Mouse (Mus musculus) mouse trophoblast stem cell (cell line): ENCODE measurements around the gene Eya2.

ENCODE experiments used
- in situ Hi-C, 2 experiments: fragments of 300-500 bp; cut with MseI, MboI; formaldehyde crosslinking; loops; 2 replicates in 1 of 2; 3 replicates in 1 of 2; pipeline ENCODE4 v1.15.1; 2025

Eya2 gene

GRCm38 (mm10) chr2:165593763-165594162, 1.1 kb upstream of the Eya2 start:
- in situ Hi-C loops: no loop called here

- in situ Hi-C loops: no loop called here
Measured at GRCm38 (mm10) chr2:165595676-165596070, 841 bp downstream of the Eya2 start.

GRCm38 (mm10) chr2:165596141-165596540, 1.3 kb downstream of the Eya2 start:
- in situ Hi-C loops: no loop called here

GRCm38 (mm10) chr2:165597536-165597935, 2.7 kb downstream of the Eya2 start:
- in situ Hi-C loops: no loop called here

DNA sequence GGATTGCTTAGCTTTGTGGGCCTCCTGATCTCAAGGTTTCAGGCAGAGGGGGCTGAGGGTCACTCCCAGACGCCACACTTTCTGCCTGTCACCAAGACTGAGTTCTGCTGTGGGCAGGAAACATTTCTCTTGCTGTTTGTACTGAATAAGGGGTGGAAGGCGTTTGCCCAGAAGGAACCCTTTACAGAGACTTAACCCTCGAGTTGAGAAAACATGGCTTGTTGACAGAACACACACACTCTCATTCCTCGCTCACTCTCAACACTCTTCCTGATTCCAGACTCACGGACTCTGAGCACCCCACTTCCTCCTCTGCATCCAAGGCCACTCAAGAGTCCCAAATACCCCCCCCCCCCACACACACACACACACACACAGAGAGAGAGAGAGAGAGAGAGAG, 3.3 kb downstream of the Eya2 start:
- in situ Hi-C loops: no loop called here

DNA sequence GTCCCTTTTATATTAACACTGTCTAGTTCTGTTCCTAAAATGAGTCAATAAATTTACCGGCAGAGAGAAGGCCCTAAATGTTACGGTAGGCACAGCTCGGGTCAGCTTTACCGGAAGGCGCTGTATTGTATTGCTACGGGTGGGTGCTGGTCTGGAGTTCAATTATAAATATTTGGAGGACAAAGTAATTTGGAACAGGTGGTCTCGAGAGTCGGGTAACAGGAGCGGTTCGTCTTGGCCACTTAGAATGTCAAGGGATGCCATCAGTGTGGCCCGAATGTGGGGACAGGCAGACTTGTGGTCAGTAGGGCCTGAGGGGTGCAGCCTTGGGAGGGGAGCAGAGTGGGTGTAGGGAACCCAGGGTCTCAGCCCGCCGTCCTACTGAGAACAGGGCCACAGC, 4.7 kb downstream of the Eya2 start:
- in situ Hi-C loops: no loop called here

GRCm38 (mm10) chr2:165600926-165601325, 6.1 kb downstream of the Eya2 start:
- in situ Hi-C loops: no loop called here

DNA sequence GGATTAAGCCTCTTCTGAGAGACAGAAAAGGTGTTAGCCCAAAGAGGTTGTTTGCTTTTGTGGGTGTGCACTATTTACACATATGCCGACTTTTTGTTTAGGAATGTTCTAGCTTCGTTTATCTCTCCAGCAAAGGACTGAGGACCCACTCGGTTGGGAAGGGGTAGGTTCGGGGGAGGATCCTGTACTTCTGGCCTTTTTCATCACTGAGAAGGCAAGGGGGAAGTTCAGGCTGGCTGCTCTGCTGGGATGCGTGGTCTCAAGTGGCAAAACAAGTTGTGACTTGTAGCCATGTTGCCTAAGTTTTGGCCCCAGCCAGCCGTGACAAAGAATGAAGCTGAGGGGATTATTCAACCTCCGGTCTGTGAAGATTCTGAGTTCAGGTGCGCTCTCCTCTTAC, 6.8 kb downstream of the Eya2 start:
- in situ Hi-C loops: no loop called here

GRCm38 (mm10) chr2:165603775-165604174, 8.9 kb downstream of the Eya2 start:
- in situ Hi-C loops: no loop called here

DNA sequence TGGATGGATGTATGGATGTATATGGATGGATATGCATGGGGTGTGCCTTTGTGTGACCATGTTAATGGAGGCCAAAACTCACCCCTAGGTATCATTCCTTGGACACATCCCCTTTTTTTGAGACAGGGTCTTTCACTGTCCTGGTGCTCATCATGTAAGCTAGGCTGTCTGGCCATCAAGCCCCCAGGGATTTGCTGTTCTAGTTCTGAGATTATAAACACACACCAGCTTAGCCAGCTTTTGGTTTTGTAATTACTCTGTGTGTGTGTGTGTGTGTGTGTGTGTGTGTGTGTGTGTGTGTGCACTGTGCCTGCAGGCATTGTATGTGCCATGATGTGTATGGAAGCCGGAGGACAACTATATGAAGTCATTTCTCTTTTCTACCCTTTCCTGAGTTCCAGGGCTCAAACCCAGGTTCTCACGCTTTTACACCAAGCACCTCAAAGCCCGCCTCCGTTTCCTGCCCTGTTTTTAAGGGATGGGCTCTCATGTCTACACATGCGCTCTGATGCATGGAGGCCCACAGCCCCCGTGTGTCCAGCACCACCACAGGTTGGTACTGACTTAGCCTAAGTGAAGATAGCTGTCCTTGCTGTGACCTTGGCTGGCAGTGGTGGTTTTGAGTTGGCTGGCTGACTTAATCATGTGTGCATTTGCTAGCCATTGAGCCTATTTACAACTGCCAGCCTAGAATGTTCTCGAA, 16.9 kb downstream of the Eya2 start:
- in situ Hi-C loops: no loop called here

GRCm38 (mm10) chr2:165613741-165614339, 19.0 kb downstream of the Eya2 start:
- in situ Hi-C loops: no loop called here

GRCm38 (mm10) chr2:165621488-165621887, 26.7 kb downstream of the Eya2 start:
- in situ Hi-C loops: no loop called here

DNA sequence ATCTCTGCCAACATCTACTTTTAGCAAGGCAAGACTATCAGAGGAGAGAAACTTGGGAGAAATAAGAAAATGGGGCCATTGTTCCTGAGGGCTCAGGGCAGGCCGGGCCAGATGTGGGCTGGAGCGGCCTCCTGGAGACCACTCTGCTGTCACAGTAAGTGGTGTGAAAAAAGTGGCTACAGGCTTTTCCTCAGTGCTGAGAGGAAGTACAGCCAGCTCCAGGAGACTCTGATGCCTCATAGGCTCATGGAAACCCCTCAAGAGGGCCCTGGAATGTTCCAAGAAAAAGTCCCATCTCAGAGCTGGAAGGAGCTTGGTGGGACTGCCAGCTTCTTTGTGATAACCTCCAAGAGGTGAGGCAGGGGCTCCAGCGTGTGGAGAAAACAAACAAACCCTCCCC, 27.8 kb downstream of the Eya2 start:
- in situ Hi-C loops: no loop called here

DNA sequence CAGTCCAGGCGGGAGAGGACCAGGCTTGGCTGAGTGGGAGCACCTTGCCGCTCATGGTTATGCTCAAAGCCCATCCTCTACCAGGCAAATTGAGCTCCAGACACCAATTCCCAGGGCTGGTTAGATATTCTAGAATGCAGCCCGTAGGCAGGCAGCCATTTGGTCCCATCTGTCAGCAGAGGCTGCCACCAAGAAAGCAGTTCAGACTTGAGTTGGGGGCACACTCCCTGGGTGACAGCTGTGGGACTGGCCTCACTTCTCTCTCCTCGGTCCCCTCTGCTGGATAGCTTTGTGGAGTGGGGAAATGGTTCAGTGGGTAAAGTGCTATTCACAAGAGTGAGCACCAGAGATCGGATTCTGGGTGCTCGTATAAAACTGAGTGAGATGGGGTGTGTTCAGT, 32.0 kb downstream of the Eya2 start:
- in situ Hi-C loops: no loop called here

DNA sequence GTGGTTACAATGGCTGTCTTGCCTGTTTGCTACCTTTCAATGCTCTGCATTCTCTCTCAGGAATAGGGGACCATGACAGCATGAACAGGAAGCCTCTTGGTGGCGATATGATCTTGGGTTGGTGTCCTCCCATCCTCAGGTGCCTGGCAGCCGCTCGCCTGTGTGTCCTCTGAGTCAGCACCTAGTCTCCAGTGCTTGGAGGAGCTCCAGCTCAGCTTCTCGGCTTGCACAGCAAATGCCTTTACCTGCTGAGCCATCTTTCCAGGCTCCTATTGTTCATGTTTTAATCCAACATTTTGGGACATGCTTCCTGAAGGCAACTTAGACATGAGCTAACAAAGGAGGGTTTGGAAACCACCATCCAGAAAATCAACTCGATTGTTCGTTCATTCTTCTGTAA, 33.1 kb downstream of the Eya2 start:
- in situ Hi-C loops: no loop called here

DNA sequence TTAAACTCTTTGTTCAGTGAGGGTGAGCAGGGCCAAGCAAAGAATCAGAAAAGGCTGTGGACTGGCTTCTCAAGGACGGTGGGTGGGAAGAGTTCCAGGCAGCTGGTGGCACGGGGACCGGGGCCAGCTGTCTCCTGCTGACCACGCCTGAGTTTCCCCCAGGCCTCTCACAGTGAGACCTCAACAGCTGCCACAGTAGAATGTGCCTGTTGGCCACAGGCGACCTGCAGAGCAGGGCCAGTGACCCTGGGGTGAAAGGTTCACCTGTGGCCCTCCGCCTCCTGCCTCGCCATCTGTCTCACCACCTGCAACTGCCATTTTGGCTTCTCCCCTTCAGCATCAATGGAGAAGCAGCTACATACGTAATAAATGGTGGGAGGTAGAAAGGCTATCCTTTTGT, 35.1 kb downstream of the Eya2 start:
- in situ Hi-C loops: no loop called here

DNA sequence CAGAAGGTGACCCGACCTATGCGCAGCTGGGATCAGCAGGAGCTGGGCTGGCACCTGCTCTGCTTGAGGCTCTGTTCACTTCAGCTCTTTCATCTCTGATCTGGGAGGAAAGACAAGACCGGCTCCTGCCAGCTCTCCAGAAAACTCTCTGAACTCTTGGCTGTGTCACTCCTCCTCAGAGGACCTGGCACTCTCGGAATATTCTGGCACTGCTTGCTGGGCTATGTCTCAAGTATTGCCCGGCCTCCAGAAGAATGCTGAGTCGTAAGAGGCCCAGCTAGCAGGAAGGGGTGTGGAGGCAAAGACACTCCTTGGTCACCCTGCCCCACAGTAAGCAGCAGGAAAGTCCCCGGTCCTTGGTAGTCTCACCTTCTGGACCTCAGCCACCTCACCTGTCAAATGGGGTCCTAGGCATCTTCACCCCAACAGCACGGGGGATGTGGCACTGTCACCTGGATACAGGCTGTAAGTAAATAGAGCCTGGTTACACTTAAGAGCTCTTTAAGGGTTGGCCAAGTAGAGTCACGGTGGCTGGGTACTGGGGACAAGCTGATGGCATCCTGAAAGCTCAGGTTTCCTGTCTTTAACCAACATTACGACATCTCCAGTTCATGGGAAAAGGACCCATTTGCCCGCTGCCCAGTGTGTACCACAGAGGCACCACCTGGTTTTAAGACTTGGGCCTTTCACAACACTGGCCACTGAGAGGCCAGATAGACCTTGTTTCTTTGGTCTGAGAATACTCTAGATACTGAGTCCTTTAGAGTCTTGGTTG, 38.4 kb downstream of the Eya2 start:
- in situ Hi-C loops: no loop called here

DNA sequence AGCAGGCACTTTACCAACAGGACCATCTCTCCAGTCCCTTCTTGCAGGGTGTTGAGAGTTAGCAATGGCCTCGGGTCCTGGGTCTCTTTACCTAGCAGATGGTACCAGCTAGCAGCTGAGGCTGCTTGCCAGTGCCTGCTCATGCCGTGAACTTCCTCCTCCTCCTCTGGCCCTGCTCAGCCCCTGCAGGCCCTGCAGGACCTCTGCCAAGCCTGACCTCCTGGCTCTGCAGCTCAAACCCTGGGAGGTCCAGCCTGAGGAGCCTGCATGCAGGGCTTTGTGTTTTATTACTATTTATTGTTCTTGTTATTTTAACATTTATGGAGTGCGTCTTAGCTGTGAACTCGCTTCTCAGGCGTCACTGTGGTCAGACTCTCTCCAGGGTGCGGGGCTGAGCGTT, 39.6 kb downstream of the Eya2 start:
- in situ Hi-C loops: no loop called here

GRCm38 (mm10) chr2:165639075-165639755, 44.4 kb downstream of the Eya2 start:
- in situ Hi-C loops: no loop called here

GRCm38 (mm10) chr2:165641909-165642505, 47.2 kb downstream of the Eya2 start:
- in situ Hi-C loops: no loop called here

DNA sequence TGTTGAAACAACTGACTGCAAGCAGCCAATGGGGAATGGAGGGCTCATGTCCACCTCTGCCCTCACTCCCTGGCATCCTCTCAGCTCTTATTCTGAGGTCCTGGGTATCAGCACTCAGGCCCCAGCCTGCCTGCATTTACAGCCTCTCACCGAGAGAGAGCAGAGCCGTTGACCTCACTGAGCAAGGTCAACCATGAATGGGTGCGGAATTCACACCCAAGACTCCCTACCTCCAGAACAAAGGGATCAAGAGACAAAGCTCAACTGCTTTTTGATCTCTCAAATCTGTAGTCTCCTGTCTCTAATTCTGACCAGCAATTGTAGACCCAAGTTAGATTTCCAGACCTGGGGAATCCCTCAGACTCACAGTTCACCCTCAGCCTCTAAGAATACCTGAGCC, 48.8 kb downstream of the Eya2 start:
- in situ Hi-C loops: no loop called here

- in situ Hi-C loops: no loop called here
Measured at GRCm38 (mm10) chr2:165644057-165644456, 49.2 kb downstream of the Eya2 start.
